Mouse (Mus musculus) CD4-positive, CD25-positive, alpha-beta regulatory T cell (primary cell): Measurements from ENCODE around the gene Pmvk. TPM values are rescaled to one million over a fixed set of nuclear protein-coding genes. Genes with fewer than 3 reads are reported as not detected.

Source experiments
- polyA plus RNA-seq: library from polyadenylated mRNA; unstranded; fragments of 100-300 nt; shearing (Covaris generic); gene quantifications from one replicate; pipeline ENCODE4 v1.2.1, GENCODE M21; 2017

Pmvk gene
- 16.8 TPM for polyA plus RNA-seq

GRCm38 (mm10) chr3:89454401-89455177, at the start of gene Pmvk:
Gene Pmvk (plus strand): TSS chr3:89454541.

GRCm38 (mm10) chr3:89411490-89412393, 42.6 kb upstream of the Pmvk start, which contains the start of gene Flad1:
Gene Flad1 (minus strand): TSS chr3:89411870.

GRCm38 (mm10) chr3:89418170-89418860, 36.0 kb upstream of the Pmvk start, which contains the start of the genes Cks1b and Shc1:
Gene Cks1b (minus strand): TSS chr3:89418383.
Gene Shc1 (plus strand): TSS chr3:89418443.

GRCm38 (mm10) chr3:89430171-89431159, 23.9 kb upstream of the Pmvk start, which contains the start of gene Pygo2:
Gene Pygo2 (plus strand): TSS chr3:89430214.

GRCm38 (mm10) chr3:89436176-89437113, 17.9 kb upstream of the Pmvk start, which contains the start of gene Pbxip1:
Gene Pbxip1 (plus strand): TSS chr3:89436706.

Other genes with a start within 250 kb of the Pmvk start
- gene Thbs3, start 239.4 kb upstream of the Pmvk start, polyA plus RNA-seq = 2.0 TPM
- 132 TPM for gene Mtx1, start 227.5 kb upstream of the Pmvk start, polyA plus RNA-seq
- 1.1 TPM for gene Muc1, start 225.5 kb upstream of the Pmvk start, polyA plus RNA-seq
- gene Krtcap2, start 208.6 kb upstream of the Pmvk start, polyA plus RNA-seq = 217 TPM
- 3.1 TPM for gene Trim46, start 208.2 kb upstream of the Pmvk start, polyA plus RNA-seq
- 98.5 TPM for gene Dpm3, start 195.2 kb upstream of the Pmvk start, polyA plus RNA-seq
- 270 TPM for gene Slc50a1, start 184.0 kb upstream of the Pmvk start, polyA plus RNA-seq
- not detected for gene Efna1, start 173.4 kb upstream of the Pmvk start, polyA plus RNA-seq
- gene Efna3, start 131.6 kb upstream of the Pmvk start, polyA plus RNA-seq = not detected
- 0.55 TPM for gene Efna4, start 116.5 kb upstream of the Pmvk start, polyA plus RNA-seq
- gene Adam15, start 104.5 kb upstream of the Pmvk start, polyA plus RNA-seq = 18.3 TPM
- 0.36 TPM for gene Dcst2, start 92.6 kb upstream of the Pmvk start, polyA plus RNA-seq
- 0.45 TPM for gene Dcst1, start 89.3 kb upstream of the Pmvk start, polyA plus RNA-seq
- 53.9 TPM for gene Zbtb7b, start 59.8 kb upstream of the Pmvk start, polyA plus RNA-seq
- gene Lenep, start 51.7 kb upstream of the Pmvk start, polyA plus RNA-seq = not detected
- gene Flad1, start 42.7 kb upstream of the Pmvk start, polyA plus RNA-seq = 54.2 TPM
- 20.0 TPM for gene Cks1b, start 36.2 kb upstream of the Pmvk start, polyA plus RNA-seq
- 76.8 TPM for gene Shc1, start 36.1 kb upstream of the Pmvk start, polyA plus RNA-seq
- 69.6 TPM for gene Pygo2, start 24.3 kb upstream of the Pmvk start, polyA plus RNA-seq
- gene Pbxip1, start 17.8 kb upstream of the Pmvk start, polyA plus RNA-seq = 110 TPM
- gene Kcnn3, start 65.6 kb downstream of the Pmvk start, polyA plus RNA-seq = not detected